Mouse (Mus musculus) B cell, adult 62 days (primary cell): ENCODE data around the gene Gm15155. TPM values are rescaled to one million over a fixed set of nuclear protein-coding genes. Genes with fewer than 3 reads are reported as not detected.

ENCODE experiments used
- total RNA-seq: library from RNA; stranded (reverse); gene quantifications from 4 replicates; pipeline ENCODE4 v1.2.4, GENCODE M21; 2023

The Gm15155 gene
- not detected in 4 replicates for total RNA-seq

GRCm38 (mm10) chrX:155624341-155624841, at the start of gene Gm15155:
Gene Gm15155, plus strand, starts transcription at chrX:155624741.

DNA sequence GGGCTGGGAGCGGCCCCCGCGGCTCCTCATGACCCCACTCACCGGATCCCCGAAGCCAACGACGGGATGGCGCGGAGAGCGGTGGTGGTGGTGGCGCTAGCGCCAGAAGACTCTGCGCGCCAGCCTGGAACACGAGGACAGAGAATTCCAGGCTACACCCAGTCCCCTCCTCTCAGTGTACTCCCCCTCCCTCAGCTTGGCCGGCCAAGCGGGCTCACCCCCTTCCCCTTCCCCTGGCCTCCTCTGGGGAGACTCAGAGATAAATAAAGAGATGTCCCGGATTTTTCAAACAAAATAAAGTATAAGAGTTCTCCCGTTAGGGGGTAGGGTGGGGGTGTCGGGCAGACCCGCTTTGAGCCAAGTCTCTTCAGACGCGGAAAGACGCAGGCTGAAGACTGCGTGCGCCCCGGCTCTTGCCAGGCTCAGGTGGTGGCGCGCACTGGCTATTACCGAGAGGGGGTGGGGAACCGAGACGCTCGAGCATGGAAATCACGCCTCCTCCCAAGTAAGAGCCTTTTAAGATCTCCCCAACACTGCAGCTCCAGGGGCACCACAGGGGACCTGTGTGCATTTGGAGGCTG, 750 bp upstream of the Gm15155 start, which contains the start of gene Ptchd1:
Gene Ptchd1, minus strand, starts transcription at position 114 of the 581 bp plus-strand sequence.

Other genes with a start within 250 kb of the Gm15155 start
- 0.73 TPM in 1 of 4 replicates, not detected in the others for gene Ptchd1, start 927 bp upstream of the Gm15155 start, total RNA-seq